Mouse (Mus musculus) spleen, embryonic (tissue): ENCODE results near the gene Edem1.

ENCODE experiments used
- CTCF ChIA-PET: fragments of 350-600 bp; sonication (Branson Sonifier 250); formaldehyde crosslinking; loops from one replicate; lab custom pipeline; 2022; lab: Charles Lee

Gene Edem1

GRCm38 (mm10) chr6:108871251-108871650 lies 42.8 kb downstream of the Edem1 start:
- CTCF ChIA-PET: no interaction called here

GRCm38 (mm10) chr6:108875344-108875743 lies 46.9 kb downstream of the Edem1 start:
- CTCF ChIA-PET: no interaction called here

- CTCF ChIA-PET: no interaction called here
Measured at GRCm38 (mm10) chr6:108876052-108876451, 47.6 kb downstream of the Edem1 start.

- CTCF ChIA-PET: no interaction called here
Measured at GRCm38 (mm10) chr6:108876486-108876885, 48.0 kb downstream of the Edem1 start.

GRCm38 (mm10) chr6:108880368-108881013 lies 52.0 kb downstream of the Edem1 start:
- CTCF ChIA-PET: interaction anchor here (0.6 kb wide), 1 partner anchor 20 kb away, joined by 3 read pairs; no protein-coding TSS in a partner anchor

GRCm38 (mm10) chr6:108881074-108881473 lies 52.6 kb downstream of the Edem1 start:
- CTCF ChIA-PET: interaction anchor here (0.6 kb wide), 1 partner anchor 19 kb away, joined by 3 read pairs; no protein-coding TSS in a partner anchor

GRCm38 (mm10) chr6:108883826-108884225 lies 55.4 kb downstream of the Edem1 start:
- CTCF ChIA-PET: no interaction called here

GRCm38 (mm10) chr6:108884603-108885002 lies 56.2 kb downstream of the Edem1 start:
- CTCF ChIA-PET: interaction anchor here (0.7 kb wide), 1 partner anchor 37 kb away, joined by 10 read pairs; no protein-coding TSS in a partner anchor

GRCm38 (mm10) chr6:108886346-108886745 lies 57.9 kb downstream of the Edem1 start:
- CTCF ChIA-PET: no interaction called here

- CTCF ChIA-PET: no interaction called here
Measured at GRCm38 (mm10) chr6:108892589-108892988, 64.1 kb downstream of the Edem1 start.

- CTCF ChIA-PET: no interaction called here
Measured at GRCm38 (mm10) chr6:108895129-108895528, 66.7 kb downstream of the Edem1 start.

GRCm38 (mm10) chr6:108895976-108896375 lies 67.5 kb downstream of the Edem1 start:
- CTCF ChIA-PET: no interaction called here

GRCm38 (mm10) chr6:108896525-108897087 lies 68.2 kb downstream of the Edem1 start:
- CTCF ChIA-PET: no interaction called here

- CTCF ChIA-PET: no interaction called here
Measured at GRCm38 (mm10) chr6:108899231-108899630, 70.8 kb downstream of the Edem1 start.

- CTCF ChIA-PET: interaction anchor here (0.5 kb wide), 1 partner anchor 122 kb away, joined by 4 read pairs; no protein-coding TSS in a partner anchor
Measured at GRCm38 (mm10) chr6:108902124-108902523, 73.7 kb downstream of the Edem1 start.

- CTCF ChIA-PET: no interaction called here
Measured at GRCm38 (mm10) chr6:108903280-108903679, 74.8 kb downstream of the Edem1 start.

GRCm38 (mm10) chr6:108906539-108906938 lies 78.1 kb downstream of the Edem1 start:
- CTCF ChIA-PET: no interaction called here
